Mouse (Mus musculus) neural tube, embryonic 13.5 days (tissue): ENCODE data around the gene 2900026A02Rik. TPM values are rescaled to one million over a fixed set of nuclear protein-coding genes. Genes with fewer than 3 reads are reported as not detected.
"Not testable (repeated sequence)": the region's sequence is repeated elsewhere in the genome, so short reads cannot be mapped to it uniquely, and the experiment has no call there.

Experiments
- ATAC-seq: fragments of 200-750 bp; cut with Nextera tagmentation; 2 replicates; pipeline ENCODE4 v1.8.0; 2017; ENCODE audit warnings: low read depth, mild to moderate bottlenecking, moderate TSS enrichment, moderate library complexity
- H3K27ac ChIP-seq: fragments of 300-500 bp; sonication (generic); replicated peaks from 2 replicates; pipeline ENCODE4 v1.5.1; 2015; ENCODE audit warnings: moderate library complexity, mild to moderate bottlenecking, inconsistent platforms
- H3K27me3 ChIP-seq: fragments of 300-500 bp; sonication (generic); 2 replicates; pipeline ENCODE4 v1.6.1; 2015; ENCODE audit warnings: mild to moderate bottlenecking, inconsistent platforms
- H3K36me3 ChIP-seq: fragments of 300-500 bp; sonication (generic); 2 replicates; pipeline ENCODE4 v1.6.1; 2015; ENCODE audit warnings: mild to moderate bottlenecking, inconsistent platforms
- H3K4me1 ChIP-seq: fragments of 300-500 bp; sonication (generic); replicated peaks from 2 replicates; pipeline ENCODE4 v1.6.1; 2015; ENCODE audit warnings: inconsistent platforms
- H3K4me2 ChIP-seq: fragments of 300-500 bp; sonication (generic); 2 replicates; pipeline ENCODE4 v1.6.1; 2015; ENCODE audit warnings: inconsistent platforms, mild to moderate bottlenecking, moderate library complexity
- H3K4me3 ChIP-seq: fragments of 300-500 bp; sonication (generic); 2 replicates; pipeline ENCODE4 v1.5.1; 2015; ENCODE audit warnings: mild to moderate bottlenecking, inconsistent platforms
- H3K9ac ChIP-seq: fragments of 300-500 bp; sonication (generic); 2 replicates; pipeline ENCODE4 v1.6.1; 2015; ENCODE audit warnings: moderate library complexity, mild to moderate bottlenecking, inconsistent platforms
- H3K9me3 ChIP-seq: fragments of 300-500 bp; sonication (generic); 2 replicates; pipeline ENCODE4 v1.6.1; 2016; ENCODE audit warnings: inconsistent platforms
- WGBS: fragments of 180-500 bp; shearing (Covaris S2); methylation state at CpG from one replicate; pipeline ENCODE4 v1.1.7; 2015; 5-methylcytosine and 5-hydroxymethylcytosine counted together
- polyA plus RNA-seq: library from polyadenylated mRNA; unstranded; fragments of >200 nt; fragmentation: Nextera tagmentation; extraction: Ambion mirVana; gene quantifications from 2 replicates; pipeline ENCODE4 v1.2.1, GENCODE M21; 2015

Gene 2900026A02Rik
- polyA plus RNA-seq, 1 experiment from 2014 or later = 2.6 TPM

GRCm38 (mm10) chr5:113113120-113113519 lies 107.9 kb downstream of the 2900026A02Rik start:
- no peak overlapping the region for H3K27ac ChIP-seq
- no peak overlapping the region for H3K4me2 ChIP-seq
- no peak overlapping the region for H3K9ac ChIP-seq
- H3K36me3 ChIP-seq = no peaks in the 10 kb centered on the region
- ATAC-seq = no peak
- H3K4me3 ChIP-seq = no peak overlapping the region
- peaks cover 31% of the 10 kb centered on the region for H3K4me1 ChIP-seq
- H3K9me3 ChIP-seq = no peaks in the 10 kb centered on the region
- H3K27me3 ChIP-seq = no peaks in the 10 kb centered on the region
- 45% methylated on average over 5 of the region's 5 CpGs for WGBS

- 3% methylated on average over 4 of the region's 4 CpGs for WGBS
- H3K9me3 ChIP-seq = no peaks in the 10 kb centered on the region
- peaks cover 28% of the 10 kb centered on the region for H3K4me1 ChIP-seq
- no peaks in the 10 kb centered on the region for H3K27me3 ChIP-seq
- H3K9ac ChIP-seq = no peak overlapping the region
- peak overlapping the region; percentile 69; the same call in 1 of the 2 replicates for H3K27ac ChIP-seq
- H3K4me2 ChIP-seq = no peak overlapping the region
- H3K36me3 ChIP-seq = no peaks in the 10 kb centered on the region
- no peak overlapping the region for H3K4me3 ChIP-seq
- ATAC-seq = no peak
Observed at GRCm38 (mm10) chr5:113111336-113111735, 109.7 kb downstream of the 2900026A02Rik start.

GRCm38 (mm10) chr5:113110929-113111328 lies 110.1 kb downstream of the 2900026A02Rik start:
- no peaks in the 10 kb centered on the region for H3K27me3 ChIP-seq
- H3K4me3 ChIP-seq = no peak overlapping the region
- 0% methylated on average over 1 of the region's 1 CpGs for WGBS
- H3K27ac ChIP-seq = peak overlapping the region; percentile 69
- H3K9ac ChIP-seq = peak overlapping the region; percentile 41; the same call in 1 of the 2 replicates
- H3K9me3 ChIP-seq = no peaks in the 10 kb centered on the region
- H3K36me3 ChIP-seq = no peaks in the 10 kb centered on the region
- H3K4me2 ChIP-seq = no peak overlapping the region
- H3K4me1 ChIP-seq = peaks cover 28% of the 10 kb centered on the region
- ATAC-seq = 0 out of 2 replicates have a peak, but pooled peaks have one; percentile 37

- peaks cover 26% of the 10 kb centered on the region for H3K4me1 ChIP-seq
- H3K27ac ChIP-seq, ATAC-seq, H3K27me3 ChIP-seq, H3K9ac ChIP-seq, H3K4me3 ChIP-seq, H3K36me3 ChIP-seq, H3K4me2 ChIP-seq, H3K9me3 ChIP-seq: not testable (repeated sequence)
- 93% methylated on average over 2 of the region's 2 CpGs for WGBS
Observed at GRCm38 (mm10) chr5:113109651-113110050, 111.4 kb downstream of the 2900026A02Rik start.

GRCm38 (mm10) chr5:113108165-113108764 lies 112.8 kb downstream of the 2900026A02Rik start:
- Histone ChIP-seq H3K27me3 (no peaks in the 10 kb centered on the region), H3K4me3 (no peak overlapping the region), H3K36me3 (no peaks in the 10 kb centered on the region), H3K9me3 (no peaks in the 10 kb centered on the region), H3K4me1 (peaks cover 16% of the 10 kb centered on the region), H3K9ac (no peak overlapping the region), H3K27ac (no peak overlapping the region), H3K4me2 (no peak overlapping the region)
- ATAC-seq = no peak
- 82% methylated on average over 11 of the region's 11 CpGs for WGBS

- Histone ChIP-seq H3K27ac (no peak overlapping the region), H3K27me3 (no peaks in the 10 kb centered on the region), H3K4me2 (no peak overlapping the region), H3K36me3 (no peaks in the 10 kb centered on the region), H3K9ac (no peak overlapping the region), H3K9me3 (no peaks in the 10 kb centered on the region), H3K4me3 (no peak overlapping the region), H3K4me1 (peaks cover 17% of the 10 kb centered on the region)
- ATAC-seq = no peak
- WGBS = 73% methylated on average over 3 of the region's 3 CpGs
Observed at GRCm38 (mm10) chr5:113107709-113108108, 113.3 kb downstream of the 2900026A02Rik start.

GRCm38 (mm10) chr5:113106594-113106993 lies 114.4 kb downstream of the 2900026A02Rik start:
- Histone ChIP-seq H3K36me3 (no peaks in the 10 kb centered on the region), H3K4me1 (peaks cover 23% of the 10 kb centered on the region), H3K9me3 (no peaks in the 10 kb centered on the region), H3K27me3 (no peaks in the 10 kb centered on the region), H3K9ac (no peak overlapping the region), H3K27ac (no peak overlapping the region), H3K4me2 (no peak overlapping the region), H3K4me3 (no peak overlapping the region)
- 81% methylated on average over 7 of the region's 7 CpGs for WGBS
- no peak for ATAC-seq

- H3K9me3 ChIP-seq = no peaks in the 10 kb centered on the region
- H3K36me3 ChIP-seq = no peaks in the 10 kb centered on the region
- no peaks in the 10 kb centered on the region for H3K27me3 ChIP-seq
- no peak for ATAC-seq
- no peak overlapping the region for H3K9ac ChIP-seq
- no peak overlapping the region for H3K4me3 ChIP-seq
- WGBS = 89% methylated on average over 4 of the region's 4 CpGs
- no peak overlapping the region for H3K4me2 ChIP-seq
- H3K4me1 ChIP-seq = peaks cover 12% of the 10 kb centered on the region
- no peak overlapping the region for H3K27ac ChIP-seq
Observed at GRCm38 (mm10) chr5:113105481-113105880, 115.6 kb downstream of the 2900026A02Rik start.

- 79% methylated on average over 9 of the region's 9 CpGs for WGBS
Observed at GRCm38 (mm10) chr5:113105035-113105434, 116.0 kb downstream of the 2900026A02Rik start.

GRCm38 (mm10) chr5:113102455-113102854 lies 118.6 kb downstream of the 2900026A02Rik start:
- Histone ChIP-seq H3K27ac (0 out of 2 replicates have a peak overlapping the region, but pooled peaks have one; percentile 7), H3K4me2 (no peak overlapping the region), H3K36me3 (no peaks in the 10 kb centered on the region)

More at GRCm38 (mm10) chr5:113105035-113105434, 116.0 kb downstream of the 2900026A02Rik start:
- ATAC-seq = no peak
- Histone ChIP-seq H3K4me3 (no peak overlapping the region), H3K9ac (no peak overlapping the region), H3K27me3 (no peaks in the 10 kb centered on the region), H3K4me1 (peaks cover 11% of the 10 kb centered on the region), H3K36me3 (no peaks in the 10 kb centered on the region), H3K27ac (no peak overlapping the region), H3K9me3 (no peaks in the 10 kb centered on the region), H3K4me2 (no peak overlapping the region)

GRCm38 (mm10) chr5:113101457-113101856 lies 119.6 kb downstream of the 2900026A02Rik start:
- WGBS = 88% methylated on average over 10 of the region's 10 CpGs
- no peak for ATAC-seq
- Histone ChIP-seq H3K9me3 (no peaks in the 10 kb centered on the region), H3K9ac (no peak overlapping the region), H3K36me3 (no peaks in the 10 kb centered on the region), H3K27me3 (no peaks in the 10 kb centered on the region), H3K4me3 (no peak overlapping the region), H3K27ac (no peak overlapping the region), H3K4me2 (no peak overlapping the region), H3K4me1 (peaks cover 8% of the 10 kb centered on the region)

More at GRCm38 (mm10) chr5:113102455-113102854, 118.6 kb downstream of the 2900026A02Rik start:
- ATAC-seq = peak; percentile 54; the same call in 1 of the 2 replicates
- no peak overlapping the region for H3K4me3 ChIP-seq
- 38% methylated on average over 7 of the region's 7 CpGs for WGBS
- H3K9me3 ChIP-seq = no peaks in the 10 kb centered on the region
- H3K27me3 ChIP-seq = no peaks in the 10 kb centered on the region
- peaks cover 8% of the 10 kb centered on the region for H3K4me1 ChIP-seq
- H3K9ac ChIP-seq = 0 out of 2 replicates have a peak overlapping the region, but pooled peaks have one; percentile 9

GRCm38 (mm10) chr5:113100422-113100821 lies 120.6 kb downstream of the 2900026A02Rik start:
- no peak overlapping the region for H3K4me3 ChIP-seq
- no peaks in the 10 kb centered on the region for H3K27me3 ChIP-seq
- no peak overlapping the region for H3K27ac ChIP-seq
- ATAC-seq = no peak
- no peaks in the 10 kb centered on the region for H3K9me3 ChIP-seq
- H3K4me2 ChIP-seq = no peak overlapping the region
- WGBS = 88% methylated on average over 11 of the region's 11 CpGs
- no peaks in the 10 kb centered on the region for H3K36me3 ChIP-seq
- H3K4me1 ChIP-seq = peaks cover 8% of the 10 kb centered on the region
- H3K9ac ChIP-seq = no peak overlapping the region

GRCm38 (mm10) chr5:113099546-113099945 lies 121.5 kb downstream of the 2900026A02Rik start:
- H3K4me2 ChIP-seq = no peak overlapping the region
- no peaks in the 10 kb centered on the region for H3K36me3 ChIP-seq
- H3K27me3 ChIP-seq = no peaks in the 10 kb centered on the region
- 12% methylated on average over 1 of the region's 1 CpGs for whole genome bisulfite sequencing
- no peak overlapping the region for H3K9ac ChIP-seq
- no peaks in the 10 kb centered on the region for H3K9me3 ChIP-seq
- ATAC-seq = peak; percentile 60
- H3K4me1 ChIP-seq = peaks cover 8% of the 10 kb centered on the region
- H3K4me3 ChIP-seq = no peak overlapping the region
- no peak overlapping the region for H3K27ac ChIP-seq
